Mouse (Mus musculus) forebrain, embryonic 11.5 days (tissue): ENCODE results near the gene Lamtor2. TPM values are rescaled to one million over a fixed set of nuclear protein-coding genes. Genes with fewer than 3 reads are reported as not detected.

Experiments used
- ATAC-seq: fragments of 200-750 bp; cut with Nextera tagmentation; replicated peaks from 2 replicates; pipeline ENCODE4 v1.8.0; 2017; ENCODE audit warnings: moderate TSS enrichment; ENCODE audit not compliant: low FRiP score
- DNase-seq: peaks from one replicate; pipeline ENCODE4 v3.0.0-alpha.2; 2017; ENCODE audit warnings: low spot score
- H3K27ac ChIP-seq: fragments of 300-500 bp; sonication (generic); 2 replicates; pipeline ENCODE4 v1.5.1; 2014; ENCODE audit warnings: low read depth, low read length
- H3K27me3 ChIP-seq: fragments of 300-500 bp; sonication (generic); 2 replicates; pipeline ENCODE4 v1.6.1; 2014; ENCODE audit warnings: mild to moderate bottlenecking, low read length, mixed read lengths; ENCODE audit not compliant: control insufficient read depth, insufficient read depth
- H3K36me3 ChIP-seq: fragments of 300-500 bp; sonication (generic); 2 replicates; pipeline ENCODE4 v1.6.1; 2014; ENCODE audit warnings: mild to moderate bottlenecking, low read length, moderate library complexity, mixed read lengths; ENCODE audit not compliant: control insufficient read depth, insufficient read depth
- H3K4me1 ChIP-seq: fragments of 300-500 bp; sonication (generic); replicated peaks from 2 replicates; pipeline ENCODE4 v1.6.1; 2014; ENCODE audit warnings: low read length, mixed read lengths; ENCODE audit not compliant: control insufficient read depth, insufficient read depth
- H3K4me2 ChIP-seq: fragments of 300-500 bp; sonication (generic); 2 replicates; pipeline ENCODE4 v1.6.1; 2014; ENCODE audit warnings: low read depth, mild to moderate bottlenecking, low read length, moderate library complexity, mixed read lengths; ENCODE audit not compliant: severe bottlenecking
- H3K4me3 ChIP-seq: fragments of 300-500 bp; sonication (generic); 2 replicates; pipeline ENCODE4 v1.5.1; 2014; ENCODE audit warnings: low read depth, low read length
- H3K9ac ChIP-seq: fragments of 300-500 bp; sonication (generic); 2 replicates; pipeline ENCODE4 v1.6.1; 2014; ENCODE audit warnings: low read length
- H3K9me3 ChIP-seq: fragments of 300-500 bp; sonication (generic); 2 replicates; pipeline ENCODE4 v1.6.1; 2016; ENCODE audit warnings: low read length, mixed read lengths; ENCODE audit not compliant: control insufficient read depth
- WGBS: fragments of 180-500 bp; shearing (Covaris S2); extraction: QIAGEN DNeasy Blood & Tissue Kit; methylation state at CpG from one replicate; pipeline ENCODE4 v1.1.7; 2014; 5-methylcytosine and 5-hydroxymethylcytosine counted together
- polyA plus RNA-seq: library from polyadenylated mRNA; unstranded; fragments of >200 nt; fragmentation: Nextera tagmentation; extraction: Ambion mirVana; gene quantifications from 2 replicates; pipeline ENCODE4 v1.2.1, GENCODE M21; 2014

Lamtor2 gene
- polyA plus RNA-seq, 1 experiment from 2014 or later, result 89.3 TPM

- ATAC-seq, result no peak
- 80% methylated on average over 1 of the region's 1 CpGs for WGBS
- H3K36me3 ChIP-seq, result peaks cover 6% of the 10 kb centered on the region; the same call in 1 of the 2 replicates
- H3K4me2 ChIP-seq, result no peak overlapping the region
- no peak for DNase-seq
- H3K4me1 ChIP-seq, result no peaks in the 10 kb centered on the region
- no peak overlapping the region for H3K4me3 ChIP-seq
- H3K27me3 ChIP-seq, result no peaks in the 10 kb centered on the region
- no peak overlapping the region for H3K27ac ChIP-seq
- no peaks in the 10 kb centered on the region for H3K9me3 ChIP-seq
- no peak overlapping the region for H3K9ac ChIP-seq
These were observed 19.0 kb upstream of the Lamtor2 start for GRCm38 (mm10) chr3:88571856-88572255.

- Histone ChIP-seq H3K4me1 (no peaks in the 10 kb centered on the region), H3K36me3 (peaks cover 15% of the 10 kb centered on the region; the same call in 1 of the 2 replicates), H3K27ac (no peak overlapping the region), H3K9ac (no peak overlapping the region), H3K27me3 (no peaks in the 10 kb centered on the region), H3K4me2 (no peak overlapping the region), H3K4me3 (no peak overlapping the region), H3K9me3 (no peaks in the 10 kb centered on the region)
- no peak for ATAC-seq
- no peak for DNase-seq
- 98% methylated on average over 10 of the region's 10 CpGs for WGBS
These were observed 17.5 kb upstream of the Lamtor2 start for GRCm38 (mm10) chr3:88570341-88570740.

- Histone ChIP-seq H3K4me1 (no peaks in the 10 kb centered on the region), H3K27me3 (no peaks in the 10 kb centered on the region), H3K27ac (no peak overlapping the region), H3K9ac (no peak overlapping the region), H3K4me3 (no peak overlapping the region), H3K9me3 (no peaks in the 10 kb centered on the region), H3K36me3 (peaks cover 20% of the 10 kb centered on the region; the same call in 1 of the 2 replicates), H3K4me2 (no peak overlapping the region)
- WGBS, result 95% methylated on average over 5 of the region's 5 CpGs
- DNase-seq, result no peak
- no peak for ATAC-seq
These were observed 16.8 kb upstream of the Lamtor2 start for GRCm38 (mm10) chr3:88569694-88570093.

GRCm38 (mm10) chr3:88569093-88569492 is 16.2 kb upstream of the Lamtor2 start:
- H3K27ac ChIP-seq, result no peak overlapping the region
- H3K36me3 ChIP-seq, result peaks cover 22% of the 10 kb centered on the region; the same call in 1 of the 2 replicates
- DNase-seq (no peak), ATAC-seq (no peak)
- H3K27me3 ChIP-seq, result no peaks in the 10 kb centered on the region
- H3K9ac ChIP-seq, result no peak overlapping the region
- 93% methylated on average over 2 of the region's 2 CpGs for WGBS
- H3K9me3 ChIP-seq, result no peaks in the 10 kb centered on the region
- no peak overlapping the region for H3K4me3 ChIP-seq
- no peak overlapping the region for H3K4me2 ChIP-seq
- H3K4me1 ChIP-seq, result no peaks in the 10 kb centered on the region

- DNase-seq, result no peak
These were observed 15.7 kb upstream of the Lamtor2 start for GRCm38 (mm10) chr3:88568615-88569014.

GRCm38 (mm10) chr3:88567892-88568291 is 15.0 kb upstream of the Lamtor2 start:
- Histone ChIP-seq H3K9ac (no peak overlapping the region), H3K9me3 (no peaks in the 10 kb centered on the region), H3K36me3 (peaks cover 25% of the 10 kb centered on the region), H3K27me3 (no peaks in the 10 kb centered on the region), H3K4me2 (no peak overlapping the region), H3K27ac (no peak overlapping the region), H3K4me1 (no peaks in the 10 kb centered on the region), H3K4me3 (no peak overlapping the region)
- no peak for DNase-seq
- no peak for ATAC-seq
- 98% methylated on average over 6 of the region's 6 CpGs for WGBS

More at GRCm38 (mm10) chr3:88568615-88569014, 15.7 kb upstream of the Lamtor2 start:
- WGBS, result 98% methylated on average over 2 of the region's 2 CpGs
- H3K9me3 ChIP-seq, result no peaks in the 10 kb centered on the region
- no peak overlapping the region for H3K27ac ChIP-seq
- no peaks in the 10 kb centered on the region for H3K27me3 ChIP-seq
- H3K4me3 ChIP-seq, result no peak overlapping the region
- no peak overlapping the region for H3K4me2 ChIP-seq
- H3K4me1 ChIP-seq, result no peaks in the 10 kb centered on the region
- H3K36me3 ChIP-seq, result peaks cover 23% of the 10 kb centered on the region; the same call in 1 of the 2 replicates
- no peak for ATAC-seq
- H3K9ac ChIP-seq, result no peak overlapping the region

GRCm38 (mm10) chr3:88566536-88567061 is 13.7 kb upstream of the Lamtor2 start:
- no peak overlapping the region for H3K27ac ChIP-seq
- H3K9ac ChIP-seq, result no peak overlapping the region

GRCm38 (mm10) chr3:88566116-88566515 is 13.2 kb upstream of the Lamtor2 start:
- no peaks in the 10 kb centered on the region for H3K27me3 ChIP-seq
- no peak for DNase-seq
- WGBS, result 97% methylated on average over 3 of the region's 3 CpGs
- ATAC-seq, result no peak
- H3K4me3 ChIP-seq, result no peak overlapping the region
- H3K4me2 ChIP-seq, result no peak overlapping the region
- H3K4me1 ChIP-seq, result no peaks in the 10 kb centered on the region
- H3K27ac ChIP-seq, result no peak overlapping the region
- no peak overlapping the region for H3K9ac ChIP-seq
- peaks cover 27% of the 10 kb centered on the region for H3K36me3 ChIP-seq
- no peaks in the 10 kb centered on the region for H3K9me3 ChIP-seq

More at GRCm38 (mm10) chr3:88566536-88567061, 13.7 kb upstream of the Lamtor2 start:
- Histone ChIP-seq H3K9me3 (no peaks in the 10 kb centered on the region), H3K4me2 (no peak overlapping the region), H3K36me3 (peaks cover 27% of the 10 kb centered on the region), H3K4me1 (no peaks in the 10 kb centered on the region), H3K27me3 (no peaks in the 10 kb centered on the region), H3K4me3 (no peak overlapping the region)
- whole genome bisulfite sequencing, result 98% methylated on average over 4 of the region's 4 CpGs
- DNase-seq (no peak), ATAC-seq (no peak)

- Histone ChIP-seq H3K27me3 (no peaks in the 10 kb centered on the region), H3K9me3 (no peaks in the 10 kb centered on the region), H3K27ac (no peak overlapping the region), H3K4me2 (no peak overlapping the region), H3K4me3 (no peak overlapping the region), H3K36me3 (peaks cover 37% of the 10 kb centered on the region), H3K4me1 (no peaks in the 10 kb centered on the region), H3K9ac (no peak overlapping the region)
- DNase-seq (no peak), ATAC-seq (no peak)
- WGBS, result 93% methylated on average over 7 of the region's 7 CpGs
These were observed 11.1 kb upstream of the Lamtor2 start for GRCm38 (mm10) chr3:88563966-88564365.
